Mouse (Mus musculus) gastrocnemius, postnatal 14 days (tissue): ENCODE results near the gene Pip5k1c. TPM values are rescaled to one million over a fixed set of nuclear protein-coding genes. Genes with fewer than 3 reads are reported as not detected.

ENCODE experiments used
- DNase-seq: peaks from one replicate; pipeline ENCODE4 v3.0.0; 2021; ENCODE audit warnings: mixed read lengths
- intact Hi-C: fragments of 180-260 bp; cut with DNase I; formaldehyde crosslinking; loops from one replicate; pipeline ENCODE4 v1.15.1; 2025; ENCODE audit warnings: low total_unique reads
- microRNA-seq, 2 experiments: library from miRNA; unstranded; fragments of <30 nt; microRNA quantifications; one replicate each; pipeline ENCODE4 v1.2.0; 2021
- total RNA-seq, 2 experiments: library from RNA; stranded (reverse); gene quantifications; 2 replicates each; pipeline ENCODE4 v1.2.3; 2021

Gene Pip5k1c
- total RNA-seq, 2 experiments from 2014 or later: 18.5 to 22.8 TPM

- peak; percentile 94 for DNase-seq
- intact Hi-C loops: no loop called here
Measured at GRCm38 (mm10) chr10:81356991-81357844, 64.5 kb downstream of the Pip5k1c start, which contains the start of gene Mfsd12. TSS of gene Mfsd12 (plus strand) at chr10:81357491.

- intact Hi-C loops: no loop called here
- DNase-seq: no peak
Measured at GRCm38 (mm10) chr10:81358209-81358608, 65.4 kb downstream of the Pip5k1c start.

GRCm38 (mm10) chr10:81358841-81359240 lies 66.1 kb downstream of the Pip5k1c start:
- intact Hi-C loops: no loop called here
- no peak for DNase-seq

GRCm38 (mm10) chr10:81360721-81361120 lies 68.0 kb downstream of the Pip5k1c start:
- intact Hi-C loops: no loop called here

GRCm38 (mm10) chr10:81362336-81362949 lies 69.7 kb downstream of the Pip5k1c start:
- intact Hi-C loops: no loop called here
- no peak for DNase-seq

More at GRCm38 (mm10) chr10:81360721-81361120, 68.0 kb downstream of the Pip5k1c start:
- DNase-seq: no peak

- intact Hi-C loops: no loop called here
- no peak for DNase-seq
Measured at GRCm38 (mm10) chr10:81363436-81364346, 70.9 kb downstream of the Pip5k1c start.

GRCm38 (mm10) chr10:81364666-81365065 lies 71.9 kb downstream of the Pip5k1c start:
- peak; percentile 50 for DNase-seq
- intact Hi-C loops: no loop called here

GRCm38 (mm10) chr10:81365073-81365472 lies 72.3 kb downstream of the Pip5k1c start:
- intact Hi-C loops: no loop called here
- DNase-seq: no peak

GRCm38 (mm10) chr10:81365672-81366476 lies 73.1 kb downstream of the Pip5k1c start, which contains the start of gene 4930404N11Rik:
TSS of gene 4930404N11Rik (minus strand) at chr10:81365816.
- no peak for DNase-seq
- intact Hi-C loops: no loop called here

- intact Hi-C loops: no loop called here
- DNase-seq: no peak
Measured at GRCm38 (mm10) chr10:81366477-81367206, 73.9 kb downstream of the Pip5k1c start.

- intact Hi-C loops: no loop called here
- no peak for DNase-seq
Measured at GRCm38 (mm10) chr10:81367207-81367495, 74.4 kb downstream of the Pip5k1c start.

Small RNAs within 50 kb of the gene (microRNA-seq; reads per million reads assigned to microRNA genes)
- gene Mir3057: 3.8 to 7.0 reads per million in 2 experiments

Other genes with a start within 250 kb of the Pip5k1c start
- gene Sgta, start 232.8 kb upstream of the Pip5k1c start, total RNA-seq: 10 to 100 TPM; 78.6 to 79.9 TPM
- 10 to 100 TPM; 22.4 to 23.0 TPM for gene Thop1, start 222.9 kb upstream of the Pip5k1c start, total RNA-seq
- 1 to 10 TPM in 1 of 2 experiments, under 1 TPM in 1; 0.53 to 1.1 TPM for gene Creb3l3, start 194.1 kb upstream of the Pip5k1c start, total RNA-seq
- 100 to 1,000 TPM; 163 to 171 TPM for gene Map2k2, start 187.0 kb upstream of the Pip5k1c start, total RNA-seq
- 10 to 100 TPM; 28.2 to 30.1 TPM for gene Zbtb7a, start 157.7 kb upstream of the Pip5k1c start, total RNA-seq
- 10 to 100 TPM; 12.3 to 12.8 TPM for gene Pias4, start 125.0 kb upstream of the Pip5k1c start, total RNA-seq
- gene Eef2, start 116.3 kb upstream of the Pip5k1c start, total RNA-seq: 100 to 1,000 TPM; 892 to 898 TPM
- 10 to 100 TPM; 21.2 to 24.8 TPM for gene Dapk3, start 110.0 kb upstream of the Pip5k1c start, total RNA-seq
- not detected for gene 4930442H23Rik, start 109.1 kb upstream of the Pip5k1c start, total RNA-seq
- gene Nmrk2, start 90.9 kb upstream of the Pip5k1c start, total RNA-seq: 1 to 10 TPM; 1.8 to 5.5 TPM
- under 1 TPM in 1 of 2 experiments, not detected in 1; 0.06 TPM for gene Atcay, start 62.1 kb upstream of the Pip5k1c start, total RNA-seq
- 1 to 10 TPM; 1.7 to 2.5 TPM for gene Zfr2, start 59.8 kb upstream of the Pip5k1c start, total RNA-seq
- under 1 TPM; 0.33 to 0.57 TPM for gene Matk, start 40.0 kb upstream of the Pip5k1c start, total RNA-seq
- 10 to 100 TPM; 93.1 to 99.9 TPM for gene Mrpl54, start 26.0 kb upstream of the Pip5k1c start, total RNA-seq
- gene Apba3, start 26.0 kb upstream of the Pip5k1c start, total RNA-seq: 10 to 100 TPM; 62.8 to 71.1 TPM
- gene Tjp3, start 1.4 kb upstream of the Pip5k1c start, total RNA-seq: not detected
- 1 to 10 TPM; 7.7 to 10.0 TPM for gene Cactin, start 28.1 kb downstream of the Pip5k1c start, total RNA-seq
- 1 to 10 TPM; 1.5 to 2.2 TPM for gene Tbxa2r, start 35.8 kb downstream of the Pip5k1c start, total RNA-seq
- gene Gipc3, start 50.3 kb downstream of the Pip5k1c start, total RNA-seq: 1 to 10 TPM; 1.8 to 2.0 TPM
- gene Hmg20b, start 57.5 kb downstream of the Pip5k1c start, total RNA-seq: 10 to 100 TPM; 24.3 to 25.8 TPM
- gene Mfsd12, start 64.5 kb downstream of the Pip5k1c start, total RNA-seq: 1 to 10 TPM; 3.7 to 4.0 TPM
- gene 4930404N11Rik, start 72.9 kb downstream of the Pip5k1c start, total RNA-seq: under 1 TPM; 0.37 to 0.42 TPM
- 10 to 100 TPM; 11.9 to 15.4 TPM for gene Fzr1, start 85.6 kb downstream of the Pip5k1c start, total RNA-seq
- gene Dohh, start 91.5 kb downstream of the Pip5k1c start, total RNA-seq: 10 to 100 TPM; 38.6 to 39.8 TPM
- gene Gm48551, start 91.5 kb downstream of the Pip5k1c start, total RNA-seq: under 1 TPM; 0.41 to 0.47 TPM
- gene Gm48552, start 96.0 kb downstream of the Pip5k1c start, total RNA-seq: under 1 TPM in 1 of 2 experiments, not detected in 1; 0.80 TPM
- gene Smim24, start 100.1 kb downstream of the Pip5k1c start, total RNA-seq: under 1 TPM; 0.45 to 0.91 TPM
- gene Nfic, start 162.7 kb downstream of the Pip5k1c start, total RNA-seq: 100 to 1,000 TPM; 262 to 320 TPM
- under 1 TPM; 0.09 to 0.23 TPM for gene Celf5, start 189.7 kb downstream of the Pip5k1c start, total RNA-seq
- 10 to 100 TPM; 39.1 to 47.3 TPM for gene Ncln, start 203.4 kb downstream of the Pip5k1c start, total RNA-seq
- under 1 TPM; 0.64 to 0.86 TPM for gene S1pr4, start 207.2 kb downstream of the Pip5k1c start, total RNA-seq
- 1 to 10 TPM in 1 of 2 experiments, under 1 TPM in 1; 0.60 to 1.2 TPM for gene Gna15, start 231.3 kb downstream of the Pip5k1c start, total RNA-seq